Mouse (Mus musculus): ENCODE data around the gene Myf5.

Gene Myf5

GRCm38 (mm10) chr10:107485870-107486269, at the start of gene Myf5:
Gene Myf5, minus strand, starts transcription at chr10:107486134.
- no peak for DNase-seq (ENCODE audit: low read depth, low spot score)

GRCm38 (mm10) chr10:107528758-107529157, 42.8 kb upstream of the Myf5 start:
- no peak for DNase-seq (ENCODE audit: low read depth, low spot score)

GRCm38 (mm10) chr10:107519216-107519615, 33.3 kb upstream of the Myf5 start:
- DNase-seq (ENCODE audit: low read depth, low spot score): no peak

GRCm38 (mm10) chr10:107516641-107517040, 30.7 kb upstream of the Myf5 start:
- DNase-seq (ENCODE audit: low read depth, low spot score): no peak

GRCm38 (mm10) chr10:107514735-107515134, 28.8 kb upstream of the Myf5 start:
- DNase-seq (ENCODE audit: low read depth, low spot score): no peak

GRCm38 (mm10) chr10:107506397-107506796, 20.5 kb upstream of the Myf5 start:
- DNase-seq (ENCODE audit: low read depth, low spot score): no peak

GRCm38 (mm10) chr10:107503430-107503829, 17.5 kb upstream of the Myf5 start:
- DNase-seq (ENCODE audit: low read depth, low spot score): no peak

GRCm38 (mm10) chr10:107502193-107502592, 16.3 kb upstream of the Myf5 start:
- no peak for DNase-seq (ENCODE audit: low read depth, low spot score)

- no peak for DNase-seq (ENCODE audit: low read depth, low spot score)
Measured at GRCm38 (mm10) chr10:107499656-107500055, 13.7 kb upstream of the Myf5 start.

- no peak for DNase-seq (ENCODE audit: low read depth, low spot score)
Measured at GRCm38 (mm10) chr10:107496402-107496801, 10.5 kb upstream of the Myf5 start.

GRCm38 (mm10) chr10:107494568-107494967, 8.6 kb upstream of the Myf5 start, which contains the start of gene Myf6:
Gene Myf6, minus strand, starts transcription at chr10:107494737.
- no peak for DNase-seq (ENCODE audit: low read depth, low spot score)

GRCm38 (mm10) chr10:107493580-107494474, 7.9 kb upstream of the Myf5 start:
- DNase-seq (ENCODE audit: low read depth, low spot score): no peak

GRCm38 (mm10) chr10:107492867-107493579, 7.1 kb upstream of the Myf5 start:
- no peak for DNase-seq (ENCODE audit: low read depth, low spot score)

- no peak for DNase-seq (ENCODE audit: low read depth, low spot score)
Measured at GRCm38 (mm10) chr10:107488654-107489315, 2.9 kb upstream of the Myf5 start.

- no peak for DNase-seq (ENCODE audit: low read depth, low spot score)
Measured at GRCm38 (mm10) chr10:107486770-107487169, 836 bp upstream of the Myf5 start.

GRCm38 (mm10) chr10:107484050-107484449, 1.9 kb downstream of the Myf5 start:
- DNase-seq (ENCODE audit: low read depth, low spot score): no peak

GRCm38 (mm10) chr10:107473497-107473896, 12.4 kb downstream of the Myf5 start:
- DNase-seq (ENCODE audit: low read depth, low spot score): no peak

- DNase-seq (ENCODE audit: low read depth, low spot score): no peak
Measured at GRCm38 (mm10) chr10:107471712-107472111, 14.2 kb downstream of the Myf5 start.

GRCm38 (mm10) chr10:107467819-107468218, 18.1 kb downstream of the Myf5 start:
- no peak for DNase-seq (ENCODE audit: low read depth, low spot score)

- DNase-seq (ENCODE audit: low read depth, low spot score): no peak
Measured at GRCm38 (mm10) chr10:107449496-107450330, 36.2 kb downstream of the Myf5 start.

GRCm38 (mm10) chr10:107442781-107443180, 43.2 kb downstream of the Myf5 start:
- peak; percentile 5 for DNase-seq (ENCODE audit: low read depth, low spot score)

Data from retina, postnatal 7 days (tissue).